Mouse (Mus musculus) limb, embryonic 14.5 days (tissue): ENCODE data around the gene Chsy1. TPM values are rescaled to one million over a fixed set of nuclear protein-coding genes. Genes with fewer than 3 reads are reported as not detected.

Source experiments
- ATAC-seq: fragments of 200-750 bp; cut with Nextera tagmentation; 2 replicates; pipeline ENCODE4 v1.8.0; 2017; ENCODE audit warnings: low read depth, moderate number of reproducible peaks, moderate TSS enrichment; ENCODE audit not compliant: low FRiP score
- DNase-seq: peaks from one replicate; pipeline ENCODE4 v3.0.0-alpha.2; 2015; ENCODE audit warnings: low spot score
- H3K27ac ChIP-seq: fragments of 300-500 bp; sonication (generic); replicated peaks from 2 replicates; pipeline ENCODE4 v1.5.1; 2014; ENCODE audit warnings: low read depth, mild to moderate bottlenecking, low read length, moderate library complexity, mixed read lengths
- H3K27me3 ChIP-seq: fragments of 300-500 bp; sonication (generic); 2 replicates; pipeline ENCODE4 v1.6.1; 2014; ENCODE audit warnings: low read length, mixed read lengths; ENCODE audit not compliant: control insufficient read depth, insufficient read depth
- H3K36me3 ChIP-seq: fragments of 300-500 bp; sonication (generic); 2 replicates; pipeline ENCODE4 v1.6.1; 2014; ENCODE audit warnings: mild to moderate bottlenecking, low read length, moderate library complexity, mixed read lengths; ENCODE audit not compliant: control insufficient read depth, insufficient read depth
- H3K4me1 ChIP-seq: fragments of 300-500 bp; sonication (generic); 2 replicates; pipeline ENCODE4 v1.6.1; 2014; ENCODE audit warnings: antibody characterized with exemption, low read length, mixed read lengths; ENCODE audit not compliant: control insufficient read depth, insufficient read depth
- H3K4me2 ChIP-seq: fragments of 300-500 bp; sonication (generic); replicated peaks from 2 replicates; pipeline ENCODE4 v1.6.1; 2014; ENCODE audit warnings: low read depth, mild to moderate bottlenecking, low read length, moderate library complexity; ENCODE audit not compliant: severe bottlenecking
- H3K4me3 ChIP-seq: fragments of 300-500 bp; sonication (generic); replicated peaks from 2 replicates; pipeline ENCODE4 v1.5.1; 2014; ENCODE audit warnings: low read length
- H3K9ac ChIP-seq: fragments of 300-500 bp; sonication (generic); 2 replicates; pipeline ENCODE4 v1.6.1; 2014; ENCODE audit warnings: mild to moderate bottlenecking, low read depth, low read length, moderate library complexity; ENCODE audit not compliant: severe bottlenecking
- H3K9me3 ChIP-seq: fragments of 300-500 bp; sonication (generic); 2 replicates; pipeline ENCODE4 v1.6.1; 2016; ENCODE audit warnings: low read length; ENCODE audit not compliant: control insufficient read depth
- POLR2A ChIP-seq: fragments of 200-500 bp; IDR thresholded peaks from 2 replicates; pipeline ENCODE4 v1.8.0; 2012; ENCODE audit warnings: inconsistent platforms, mild to moderate bottlenecking, moderate library complexity, borderline replicate concordance; ENCODE audit not compliant: insufficient read depth, insufficient read length; ENCODE audit errors: extremely low read depth
- WGBS: fragments of 180-500 bp; shearing (Covaris S2); extraction: QIAGEN DNeasy Blood & Tissue Kit; methylation state at CpG from one replicate; pipeline ENCODE4 v1.1.7; 2014; 5-methylcytosine and 5-hydroxymethylcytosine counted together
- polyA plus RNA-seq, 2 experiments: library from polyadenylated mRNA; depleted of rRNA in 1 of 2; stranded (reverse) in 1 of 2; unstranded in 1 of 2; fragments of >200 nt; fragmentation: Nextera tagmentation in 1 of 2; extraction: Ambion mirVana in 1 of 2; gene quantifications; 2 replicates each; pipeline versions ENCODE4 v1.2.1 to v1.2.3; 2012 to 2014

Gene Chsy1
- polyA plus RNA-seq, 2 experiments = 33.3 to 33.6 TPM

GRCm38 (mm10) chr7:66157861-66158415 is 48.6 kb downstream of the Chsy1 start:
- Histone ChIP-seq H3K4me1 (peaks cover 15% of the 10 kb centered on the region), H3K27me3 (no peaks in the 10 kb centered on the region), H3K4me3 (no peak overlapping the region), H3K27ac (no peak overlapping the region), H3K9me3 (no peaks in the 10 kb centered on the region), H3K9ac (no peak overlapping the region), H3K36me3 (peaks cover 10% of the 10 kb centered on the region; the same call in 1 of the 2 replicates), H3K4me2 (no peak overlapping the region)
- ATAC-seq (no peak), DNase-seq (no peak)
- TF ChIP-seq POLR2A = no peak
- 79% methylated on average over 4 of the region's 4 CpGs for WGBS

- Histone ChIP-seq H3K4me3 (no peak overlapping the region), H3K9ac (no peak overlapping the region), H3K9me3 (no peaks in the 10 kb centered on the region), H3K4me1 (peaks cover 15% of the 10 kb centered on the region), H3K27me3 (no peaks in the 10 kb centered on the region), H3K27ac (no peak overlapping the region), H3K4me2 (no peak overlapping the region), H3K36me3 (peaks cover 8% of the 10 kb centered on the region; the same call in 1 of the 2 replicates)
- WGBS = 67% methylated on average over 9 of the region's 9 CpGs
- DNase-seq = no peak
- TF ChIP-seq POLR2A = no peak
- ATAC-seq = no peak
Observed at GRCm38 (mm10) chr7:66158616-66159129, 49.4 kb downstream of the Chsy1 start.

DNA sequence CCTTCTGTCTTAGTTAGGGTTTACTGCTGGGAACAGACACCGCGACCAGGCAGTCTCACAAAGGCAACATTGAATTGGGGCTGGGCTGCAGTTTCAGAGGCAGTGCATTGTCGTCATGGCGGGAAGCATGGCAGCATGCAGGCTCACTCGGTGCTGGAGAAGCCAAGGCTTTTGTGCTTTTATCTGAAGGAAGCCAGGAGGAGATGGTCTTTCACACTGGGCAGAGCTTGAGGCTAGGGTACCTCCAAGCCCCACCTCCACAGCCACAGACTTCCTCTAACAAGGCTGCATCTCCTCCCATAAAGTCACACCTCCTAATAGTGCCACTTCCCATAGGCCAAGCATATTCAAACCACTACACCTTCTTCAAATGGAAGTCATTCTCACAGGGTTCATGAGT is 50.6 kb downstream of the Chsy1 start:
- H3K9ac ChIP-seq = no peak overlapping the region
- H3K4me3 ChIP-seq = no peak overlapping the region
- TF ChIP-seq POLR2A = no peak
- H3K4me2 ChIP-seq = no peak overlapping the region
- no peaks in the 10 kb centered on the region for H3K9me3 ChIP-seq
- ATAC-seq = no peak
- 75% methylated on average over 5 of the region's 5 CpGs for WGBS
- DNase-seq = no peak
- H3K27ac ChIP-seq = no peak overlapping the region
- H3K27me3 ChIP-seq = no peaks in the 10 kb centered on the region
- H3K4me1 ChIP-seq = peaks cover 20% of the 10 kb centered on the region
- peaks cover 8% of the 10 kb centered on the region; the same call in 1 of the 2 replicates for H3K36me3 ChIP-seq

DNA sequence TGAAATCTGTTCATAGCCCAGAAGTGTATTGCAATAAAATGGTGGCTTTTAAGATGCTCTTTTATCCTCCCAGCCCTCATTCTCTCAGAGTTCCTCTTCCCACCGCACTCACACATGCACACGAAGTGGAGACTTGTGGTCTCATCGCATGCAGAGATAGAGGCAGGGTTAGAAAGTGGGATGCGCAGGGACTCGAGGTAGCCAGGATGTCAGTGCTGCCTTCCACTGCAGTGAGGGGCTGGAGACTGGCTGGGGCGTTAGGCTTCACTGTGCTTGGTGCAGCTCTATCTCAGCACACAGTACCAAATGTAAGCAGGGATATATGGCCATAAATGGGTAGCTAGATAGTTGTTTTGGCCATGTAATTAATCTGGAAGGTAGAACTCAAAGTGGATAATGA is 52.5 kb downstream of the Chsy1 start:
- H3K4me2 ChIP-seq = no peak overlapping the region
- H3K9me3 ChIP-seq = no peaks in the 10 kb centered on the region
- H3K27me3 ChIP-seq = no peaks in the 10 kb centered on the region
- TF ChIP-seq POLR2A = no peak
- no peak overlapping the region for H3K9ac ChIP-seq
- DNase-seq (no peak), ATAC-seq (no peak)
- 93% methylated on average over 6 of the region's 6 CpGs for WGBS
- H3K4me3 ChIP-seq = no peak overlapping the region
- H3K27ac ChIP-seq = no peak overlapping the region
- peaks cover 8% of the 10 kb centered on the region; the same call in 1 of the 2 replicates for H3K36me3 ChIP-seq
- peaks cover 20% of the 10 kb centered on the region for H3K4me1 ChIP-seq

GRCm38 (mm10) chr7:66162489-66162888 is 53.2 kb downstream of the Chsy1 start:
- no peak for TF ChIP-seq POLR2A
- no peak overlapping the region for H3K9ac ChIP-seq
- H3K4me2 ChIP-seq = no peak overlapping the region
- H3K4me3 ChIP-seq = no peak overlapping the region
- H3K4me1 ChIP-seq = peaks cover 17% of the 10 kb centered on the region
- peaks cover 8% of the 10 kb centered on the region; the same call in 1 of the 2 replicates for H3K36me3 ChIP-seq
- no peaks in the 10 kb centered on the region for H3K9me3 ChIP-seq
- no peaks in the 10 kb centered on the region for H3K27me3 ChIP-seq
- no peak overlapping the region for H3K27ac ChIP-seq
- DNase-seq (no peak), ATAC-seq (no peak)
- WGBS = 87% methylated on average over 7 of the region's 7 CpGs
